Mouse (Mus musculus): ENCODE data around the gene Otulin. TPM values are rescaled to one million over a fixed set of nuclear protein-coding genes. Genes with fewer than 3 reads are reported as not detected.

The Otulin gene
- polyA plus RNA-seq, 1 experiment: 53.1 TPM

DNA sequence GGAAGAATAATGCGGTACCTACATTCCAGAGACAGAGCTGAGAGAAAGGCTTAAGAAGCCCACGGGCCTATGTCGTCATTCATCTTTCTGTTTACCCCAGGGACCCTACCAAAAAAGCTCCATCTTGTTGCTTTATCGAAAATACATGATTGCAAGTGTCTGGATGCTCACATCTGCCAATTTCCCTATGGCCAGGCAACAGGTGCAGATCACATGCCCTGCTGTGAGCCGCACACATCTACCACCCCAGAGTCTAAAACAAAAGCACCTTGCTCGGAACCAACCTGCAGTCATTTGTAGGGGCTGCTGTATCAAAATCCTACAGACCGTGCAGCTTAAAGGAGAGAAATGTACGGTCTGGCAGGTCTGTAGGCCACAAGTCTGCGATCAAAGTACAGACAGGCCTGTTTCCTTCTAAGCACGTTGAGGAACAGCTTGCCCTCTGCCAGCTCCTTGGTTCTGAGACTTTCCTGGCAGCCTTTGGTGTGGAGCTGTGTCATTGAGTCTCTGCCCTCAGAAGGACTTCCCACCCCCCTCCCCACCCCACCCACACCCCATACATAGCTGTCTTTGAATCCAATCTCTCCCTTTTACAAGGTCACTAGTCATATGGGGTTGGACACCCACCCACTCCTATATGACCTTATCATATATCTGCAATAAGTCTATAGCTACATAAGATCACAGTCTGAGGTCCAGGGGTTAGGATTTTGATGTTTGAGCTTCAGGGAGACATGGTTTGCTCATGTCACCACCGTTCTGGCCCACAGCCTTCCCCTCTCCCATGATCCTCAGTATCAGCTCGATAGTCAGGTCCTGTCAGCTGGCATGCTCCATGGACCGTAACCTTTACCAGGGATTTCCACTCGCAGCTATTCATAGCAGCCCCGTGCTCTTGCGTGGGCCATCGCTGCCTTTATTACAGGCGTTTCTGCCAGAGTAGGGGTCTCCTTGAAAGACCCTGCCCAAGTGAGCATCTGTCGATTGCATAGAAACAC lies 79.1 kb downstream of the Otulin start:
- TF ChIP-seq CTCF (IDR thresholded peaks at IDR 0.05; ENCODE audit: extremely low read depth, insufficient read depth, insufficient read length, insufficient replicate concordance): no peak
- no peak for TF ChIP-seq POLR2A (IDR thresholded peaks at IDR 0.05; ENCODE audit: low read depth, low read length)
- no peak overlapping the region for H3K4me3 ChIP-seq (ENCODE audit: extremely low read depth, insufficient read depth, insufficient read length)
- H3K27me3 ChIP-seq (ENCODE audit: control insufficient read depth, insufficient read depth, low read length): no peaks in the 10 kb centered on the region
- no peaks in the 10 kb centered on the region for H3K4me1 ChIP-seq (ENCODE audit: control insufficient read depth, insufficient read depth, insufficient read length)
- 92% methylated on average over 19 of the region's 19 CpGs for WGBS
- no peak for DNase-seq (ENCODE audit: low read depth in 1 of 2, low spot score in 2 of 2)
- H3K36me3 ChIP-seq (ENCODE audit: control insufficient read depth, insufficient read depth, low read length): no peaks in the 10 kb centered on the region; the same call in 1 of the 2 replicates
- H3K27ac ChIP-seq (ENCODE audit: insufficient read depth, low read length): no peak overlapping the region

- no peak for DNase-seq (ENCODE audit: low read depth in 1 of 2, low spot score in 2 of 2)
- Histone ChIP-seq H3K4me1 (ENCODE audit: control insufficient read depth, insufficient read depth, insufficient read length) (no peaks in the 10 kb centered on the region), H3K27me3 (ENCODE audit: control insufficient read depth, insufficient read depth, low read length) (no peaks in the 10 kb centered on the region), H3K27ac (ENCODE audit: insufficient read depth, low read length) (no peak overlapping the region), H3K4me3 (ENCODE audit: extremely low read depth, insufficient read depth, insufficient read length) (no peak overlapping the region), H3K36me3 (ENCODE audit: control insufficient read depth, insufficient read depth, low read length) (no peaks in the 10 kb centered on the region; the same call in 1 of the 2 replicates)
- TF ChIP-seq POLR2A (IDR thresholded peaks at IDR 0.05; ENCODE audit: low read depth, low read length) (no peak), CTCF (IDR thresholded peaks at IDR 0.05; ENCODE audit: extremely low read depth, insufficient read depth, insufficient read length, insufficient replicate concordance) (no peak)
- WGBS: 93% methylated on average over 9 of the region's 9 CpGs
Observed at GRCm38 (mm10) chr15:27550358-27550992, 80.0 kb downstream of the Otulin start.

GRCm38 (mm10) chr15:27549878-27550277 lies 80.6 kb downstream of the Otulin start:
- Histone ChIP-seq H3K4me3 (ENCODE audit: extremely low read depth, insufficient read depth, insufficient read length) (no peak overlapping the region), H3K27me3 (ENCODE audit: control insufficient read depth, insufficient read depth, low read length) (no peaks in the 10 kb centered on the region), H3K27ac (ENCODE audit: insufficient read depth, low read length) (no peak overlapping the region), H3K36me3 (ENCODE audit: control insufficient read depth, insufficient read depth, low read length) (no peaks in the 10 kb centered on the region; the same call in 1 of the 2 replicates), H3K4me1 (ENCODE audit: control insufficient read depth, insufficient read depth, insufficient read length) (no peaks in the 10 kb centered on the region)
- TF ChIP-seq CTCF (IDR thresholded peaks at IDR 0.05; ENCODE audit: extremely low read depth, insufficient read depth, insufficient read length, insufficient replicate concordance) (no peak), POLR2A (IDR thresholded peaks at IDR 0.05; ENCODE audit: low read depth, low read length) (no peak)
- no peak for DNase-seq (ENCODE audit: low read depth in 1 of 2, low spot score in 2 of 2)
- 92% methylated on average over 7 of the region's 7 CpGs for WGBS

- no peaks in the 10 kb centered on the region for H3K27me3 ChIP-seq (ENCODE audit: control insufficient read depth, insufficient read depth, low read length)
- H3K36me3 ChIP-seq (ENCODE audit: control insufficient read depth, insufficient read depth, low read length): no peaks in the 10 kb centered on the region
- H3K4me1 ChIP-seq (ENCODE audit: control insufficient read depth, insufficient read depth, insufficient read length): no peaks in the 10 kb centered on the region
- H3K27ac ChIP-seq (ENCODE audit: insufficient read depth, low read length): no peak overlapping the region
- 90% methylated on average over 10 of the region's 10 CpGs for WGBS
- TF ChIP-seq CTCF (IDR thresholded peaks at IDR 0.05; ENCODE audit: extremely low read depth, insufficient read depth, insufficient read length, insufficient replicate concordance): no peak
- TF ChIP-seq POLR2A (IDR thresholded peaks at IDR 0.05; ENCODE audit: low read depth, low read length): no peak
- H3K4me3 ChIP-seq (ENCODE audit: extremely low read depth, insufficient read depth, insufficient read length): no peak overlapping the region
- DNase-seq (ENCODE audit: low read depth in 1 of 2, low spot score in 2 of 2): no peak
Observed at GRCm38 (mm10) chr15:27549071-27549470, 81.4 kb downstream of the Otulin start.

DNA sequence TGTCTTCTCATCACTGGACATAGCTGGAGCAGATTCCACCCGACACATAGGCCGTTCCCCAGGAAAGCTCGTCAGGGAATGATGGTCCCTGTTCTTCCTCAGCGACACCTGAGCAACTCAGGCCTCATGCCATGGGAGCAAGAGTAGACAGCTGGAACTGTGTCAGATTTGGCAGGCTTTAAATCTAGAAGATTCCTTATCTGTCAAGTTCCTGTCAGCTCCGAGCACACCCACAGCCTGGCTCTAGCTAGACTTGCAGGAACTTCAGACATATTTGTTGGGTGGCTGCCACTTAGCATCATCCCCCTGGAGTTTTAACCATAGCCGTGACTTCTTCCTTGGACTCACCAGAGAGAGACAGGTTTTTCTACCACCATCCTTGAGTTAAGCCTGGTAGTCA lies 82.4 kb downstream of the Otulin start:
- H3K27me3 ChIP-seq (ENCODE audit: control insufficient read depth, insufficient read depth, low read length): no peaks in the 10 kb centered on the region
- TF ChIP-seq CTCF (IDR thresholded peaks at IDR 0.05; ENCODE audit: extremely low read depth, insufficient read depth, insufficient read length, insufficient replicate concordance): no peak
- no peak for TF ChIP-seq POLR2A (IDR thresholded peaks at IDR 0.05; ENCODE audit: low read depth, low read length)
- no peak for DNase-seq (ENCODE audit: low read depth in 1 of 2, low spot score in 2 of 2)
- H3K36me3 ChIP-seq (ENCODE audit: control insufficient read depth, insufficient read depth, low read length): no peaks in the 10 kb centered on the region
- WGBS: 93% methylated on average over 6 of the region's 6 CpGs
- no peak overlapping the region for H3K27ac ChIP-seq (ENCODE audit: insufficient read depth, low read length)
- no peaks in the 10 kb centered on the region for H3K4me1 ChIP-seq (ENCODE audit: control insufficient read depth, insufficient read depth, insufficient read length)
- H3K4me3 ChIP-seq (ENCODE audit: extremely low read depth, insufficient read depth, insufficient read length): no peak overlapping the region

DNA sequence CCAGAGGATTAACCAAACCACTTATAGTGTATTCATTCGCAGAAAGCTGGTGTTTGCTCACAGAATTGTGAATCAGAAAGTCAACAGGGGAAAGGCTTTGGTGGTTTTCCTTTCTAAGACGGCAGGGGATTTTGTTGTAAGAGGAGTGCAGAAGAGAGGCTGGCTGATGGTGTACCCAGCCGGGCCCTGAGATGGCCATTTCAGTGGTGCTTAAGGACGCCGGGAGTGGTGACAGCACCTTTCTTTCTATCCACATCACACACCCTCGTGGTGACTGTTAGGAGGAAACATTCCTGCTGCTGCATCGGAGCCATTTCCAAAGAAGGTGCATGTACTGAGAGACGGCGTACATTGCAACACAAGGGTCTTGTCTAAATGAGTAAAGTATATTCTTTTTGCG lies 85.3 kb downstream of the Otulin start:
- Histone ChIP-seq H3K4me1 (ENCODE audit: control insufficient read depth, insufficient read depth, insufficient read length) (no peaks in the 10 kb centered on the region), H3K36me3 (ENCODE audit: control insufficient read depth, insufficient read depth, low read length) (no peaks in the 10 kb centered on the region), H3K4me3 (ENCODE audit: extremely low read depth, insufficient read depth, insufficient read length) (no peak overlapping the region), H3K27me3 (ENCODE audit: control insufficient read depth, insufficient read depth, low read length) (no peaks in the 10 kb centered on the region), H3K27ac (ENCODE audit: insufficient read depth, low read length) (no peak overlapping the region)
- no peak for TF ChIP-seq POLR2A (IDR thresholded peaks at IDR 0.05; ENCODE audit: low read depth, low read length)
- TF ChIP-seq CTCF (IDR thresholded peaks at IDR 0.05; ENCODE audit: extremely low read depth, insufficient read depth, insufficient read length, insufficient replicate concordance): no peak
- no peak for DNase-seq (ENCODE audit: low read depth in 1 of 2, low spot score in 2 of 2)
- 94% methylated on average over 10 of the region's 10 CpGs for WGBS
